Mouse (Mus musculus) forebrain, embryonic 14.5 days (tissue): ENCODE data around the gene Gm45062. TPM values are rescaled to one million over a fixed set of nuclear protein-coding genes. Genes with fewer than 3 reads are reported as not detected.

Source experiments
- ATAC-seq: fragments of 200-750 bp; cut with Nextera tagmentation; 2 replicates; pipeline ENCODE4 v1.8.0; 2017; ENCODE audit warnings: mild to moderate bottlenecking, moderate library complexity
- DNase-seq: peaks from one replicate; pipeline ENCODE4 v3.0.0-alpha.2; 2015; ENCODE audit warnings: low spot score
- H3K27ac ChIP-seq: fragments of 300-500 bp; sonication (generic); 2 replicates; pipeline ENCODE4 v1.5.1; 2014; ENCODE audit warnings: low read depth, mild to moderate bottlenecking, control low read depth, low read length, moderate library complexity
- H3K27me3 ChIP-seq: fragments of 300-500 bp; sonication (generic); replicated peaks from 2 replicates; pipeline ENCODE4 v1.6.1; 2014; ENCODE audit warnings: low read length, control low read depth, mixed read lengths; ENCODE audit not compliant: control insufficient read depth, insufficient read depth
- H3K36me3 ChIP-seq: fragments of 300-500 bp; sonication (generic); 2 replicates; pipeline ENCODE4 v1.6.1; 2014; ENCODE audit warnings: low read length, control low read depth; ENCODE audit not compliant: control insufficient read depth, insufficient read depth
- H3K4me1 ChIP-seq: fragments of 300-500 bp; sonication (generic); 2 replicates; pipeline ENCODE4 v1.6.1; 2014; ENCODE audit warnings: antibody characterized with exemption, low read length, control low read depth; ENCODE audit not compliant: control insufficient read depth, insufficient read depth
- H3K4me2 ChIP-seq: fragments of 300-500 bp; sonication (generic); 2 replicates; pipeline ENCODE4 v1.6.1; 2014; ENCODE audit warnings: mild to moderate bottlenecking, control low read depth, low read length
- H3K4me3 ChIP-seq: fragments of 300-500 bp; sonication (generic); 2 replicates; pipeline ENCODE4 v1.5.1; 2014; ENCODE audit warnings: low read depth, low read length, control low read depth
- H3K9ac ChIP-seq: fragments of 300-500 bp; sonication (generic); 2 replicates; pipeline ENCODE4 v1.6.1; 2014; ENCODE audit warnings: mild to moderate bottlenecking, low read length, control low read depth, moderate library complexity
- H3K9me3 ChIP-seq: fragments of 300-500 bp; sonication (generic); replicated peaks from 2 replicates; pipeline ENCODE4 v1.6.1; 2016; ENCODE audit warnings: low read length, control low read depth, mixed read lengths; ENCODE audit not compliant: control insufficient read depth
- WGBS: fragments of 180-500 bp; shearing (Covaris S2); extraction: QIAGEN DNeasy Blood & Tissue Kit; methylation state at CpG from one replicate; pipeline ENCODE4 v1.1.7; 2014; 5-methylcytosine and 5-hydroxymethylcytosine counted together
- polyA plus RNA-seq: library from polyadenylated mRNA; unstranded; fragments of >200 nt; fragmentation: Nextera tagmentation; extraction: Ambion mirVana; gene quantifications from 2 replicates; pipeline ENCODE4 v1.2.1, GENCODE M21; 2014

The Gm45062 gene
- polyA plus RNA-seq, 1 experiment from 2014 or later = 14.3 TPM

DNA sequence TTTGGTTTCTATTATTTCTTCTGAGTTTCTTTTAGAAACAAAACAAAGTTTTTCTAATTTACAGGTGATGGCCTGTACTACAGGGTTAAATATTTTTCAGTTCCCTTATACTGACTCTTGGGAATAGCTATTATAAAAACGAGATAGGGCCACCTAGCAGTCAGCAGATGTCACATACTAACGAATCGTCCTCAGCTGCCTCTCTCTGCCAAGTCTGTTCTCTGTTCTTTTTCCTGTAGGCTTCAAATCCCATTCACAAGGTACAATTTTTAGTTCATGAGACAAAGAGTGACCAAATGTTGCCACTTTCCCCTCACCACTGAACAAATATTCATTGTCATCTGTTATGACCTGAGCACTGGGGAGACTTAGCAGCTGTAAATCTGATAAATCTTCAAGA, 244.7 kb downstream of the Gm45062 start:
- DNase-seq = no peak
- Histone ChIP-seq H3K4me2 (no peak overlapping the region), H3K27me3 (no peaks in the 10 kb centered on the region), H3K4me1 (no peaks in the 10 kb centered on the region), H3K4me3 (no peak overlapping the region), H3K36me3 (no peaks in the 10 kb centered on the region), H3K9me3 (no peaks in the 10 kb centered on the region), H3K9ac (no peak overlapping the region), H3K27ac (no peak overlapping the region)
- 26% methylated on average over 3 of the region's 3 CpGs for WGBS
- no peak for ATAC-seq

DNA sequence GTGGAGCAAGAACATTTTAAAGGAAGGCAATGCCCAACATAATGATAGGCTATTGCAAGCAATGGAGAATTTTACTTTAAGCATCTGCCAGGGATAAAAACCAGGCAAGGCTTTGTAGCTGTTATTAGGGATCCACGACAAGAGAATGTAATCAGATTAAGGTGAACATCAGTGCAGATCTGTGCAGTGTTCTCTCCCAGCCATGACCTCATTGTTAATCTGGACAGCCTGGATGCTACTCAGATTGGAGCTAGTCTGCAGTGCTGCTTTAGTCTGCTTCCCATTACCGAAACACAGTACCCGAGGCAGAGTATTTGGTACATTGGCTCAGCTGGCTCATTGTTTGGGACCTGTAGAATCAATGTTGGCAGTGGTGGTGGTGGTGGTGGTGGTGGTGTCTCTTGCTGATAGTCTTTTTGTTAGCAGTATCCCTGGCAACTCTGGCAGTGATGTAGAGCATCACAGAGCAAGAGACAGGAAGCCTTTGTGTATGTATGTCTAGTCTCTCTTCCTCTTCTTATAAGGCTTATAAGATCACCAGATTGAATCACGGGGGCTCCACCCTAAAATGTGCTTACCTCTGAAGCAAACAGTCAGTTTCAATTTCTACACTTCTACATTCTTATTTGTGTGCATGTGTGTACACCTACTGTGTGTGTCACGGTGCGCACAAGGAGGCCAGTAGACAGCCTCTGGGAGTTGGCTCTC, 245.4 kb downstream of the Gm45062 start:
- WGBS = 84% methylated on average over 6 of the region's 6 CpGs
- H3K27me3 ChIP-seq = no peaks in the 10 kb centered on the region
- no peak for ATAC-seq
- no peaks in the 10 kb centered on the region for H3K36me3 ChIP-seq
- H3K9me3 ChIP-seq = no peaks in the 10 kb centered on the region
- no peak overlapping the region for H3K27ac ChIP-seq
- H3K4me1 ChIP-seq = no peaks in the 10 kb centered on the region
- no peak overlapping the region for H3K9ac ChIP-seq
- no peak overlapping the region for H3K4me2 ChIP-seq
- no peak overlapping the region for H3K4me3 ChIP-seq
- DNase-seq = no peak

DNA sequence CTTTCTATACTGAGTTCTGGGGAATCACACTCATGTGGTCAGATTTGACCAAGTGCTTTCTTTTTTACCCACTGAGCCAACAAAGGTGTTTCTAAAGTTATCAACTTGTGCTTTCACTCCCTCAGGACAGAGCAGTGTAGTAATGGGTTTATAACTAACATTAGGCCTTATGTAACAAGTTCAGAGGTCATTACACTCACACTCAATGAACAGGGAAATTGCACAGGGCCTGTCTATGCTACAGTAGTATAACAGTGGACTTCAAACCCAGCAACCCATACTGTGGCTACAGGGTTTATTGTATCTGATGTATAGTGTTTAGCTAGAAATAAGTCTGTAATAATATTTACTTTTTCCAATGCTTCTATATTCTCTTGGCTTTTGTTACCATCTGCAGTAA, 247.4 kb downstream of the Gm45062 start:
- Histone ChIP-seq H3K9me3 (no peaks in the 10 kb centered on the region), H3K4me2 (no peak overlapping the region), H3K27ac (no peak overlapping the region), H3K36me3 (no peaks in the 10 kb centered on the region), H3K27me3 (no peaks in the 10 kb centered on the region), H3K9ac (no peak overlapping the region), H3K4me1 (peaks cover 5% of the 10 kb centered on the region), H3K4me3 (no peak overlapping the region)
- ATAC-seq = no peak
- DNase-seq = no peak

DNA sequence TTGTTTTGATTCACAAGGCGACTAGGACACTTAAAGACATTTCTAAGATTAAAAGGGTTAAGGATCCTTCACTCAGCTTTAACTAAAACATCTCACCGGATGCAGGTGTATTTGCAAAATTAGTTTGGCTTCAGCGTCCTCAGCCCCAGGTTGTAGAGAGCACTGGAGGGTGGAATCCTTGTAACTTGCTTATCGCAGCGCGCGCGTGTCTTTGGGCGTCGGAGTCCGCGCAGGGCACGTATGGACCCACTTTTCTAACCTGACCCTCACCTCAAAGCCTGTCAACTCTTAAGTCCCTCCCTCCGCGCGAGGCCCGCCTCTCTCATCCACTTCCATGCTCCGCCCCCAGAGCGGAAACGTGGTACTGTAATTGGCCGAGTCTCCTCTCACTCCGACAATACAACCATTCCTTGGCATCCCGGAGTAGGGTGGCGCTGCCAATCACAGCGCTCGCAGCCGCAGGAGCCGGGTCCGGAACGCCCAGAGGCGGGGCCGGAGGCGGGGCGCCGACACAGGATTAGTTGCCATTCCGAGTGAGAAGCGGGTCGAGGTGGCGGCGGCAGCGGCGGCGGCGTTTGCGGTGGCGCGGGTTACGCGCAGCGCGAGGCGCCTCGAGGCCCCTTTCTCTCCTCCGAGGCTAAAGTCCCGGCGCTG, 249.8 kb downstream of the Gm45062 start:
- ATAC-seq (peak; percentile 99), DNase-seq (peak; percentile 99)
- H3K4me2 ChIP-seq = peak overlapping the region; percentile 64
- H3K4me3 ChIP-seq = peak overlapping the region; percentile 91
- under 1% methylated on average over 38 of the region's 56 CpGs for WGBS
- H3K9ac ChIP-seq = peak overlapping the region; percentile 97
- peak overlapping the region; percentile 100 for H3K27ac ChIP-seq
- H3K9me3 ChIP-seq = no peaks in the 10 kb centered on the region
- no peaks in the 10 kb centered on the region for H3K27me3 ChIP-seq
- peaks cover 16% of the 10 kb centered on the region for H3K4me1 ChIP-seq
- no peaks in the 10 kb centered on the region for H3K36me3 ChIP-seq

DNA sequence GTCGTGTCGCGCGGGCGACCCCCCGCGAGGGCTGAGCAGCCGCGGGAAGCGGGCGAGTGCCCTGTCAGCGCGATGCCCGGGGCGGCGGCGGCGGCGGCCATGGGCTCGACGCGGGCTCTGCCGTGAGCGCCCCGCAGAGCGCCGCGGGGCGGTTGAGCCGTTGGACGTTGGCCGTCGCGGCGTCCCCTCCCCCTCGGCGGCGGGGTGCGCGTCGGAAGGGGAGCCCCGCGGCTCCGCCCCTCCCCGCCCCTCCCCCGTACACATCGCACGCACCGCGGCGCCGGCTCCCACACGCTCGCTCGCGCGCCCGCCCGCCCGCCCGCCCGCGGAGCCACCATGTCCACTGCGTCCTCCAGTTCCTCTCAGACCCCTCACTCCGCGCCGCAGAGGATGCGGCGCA, 250.3 kb downstream of the Gm45062 start, which contains the start of gene Glcci1:
TSS of gene Glcci1 (plus strand) at position 50 of the 400 bp plus-strand sequence.
- Histone ChIP-seq H3K4me2 (peak within 1 kb of the TSS; percentile 64), H3K27ac (peak within 1 kb of the TSS; percentile 100), H3K9ac (peak within 1 kb of the TSS; percentile 97), H3K4me3 (peak within 1 kb of the TSS; percentile 91), H3K4me1 (peaks cover 16% of the 10 kb centered on the region), H3K27me3 (no peaks in the 10 kb centered on the region), H3K36me3 (no peaks in the 10 kb centered on the region), H3K9me3 (no peaks in the 10 kb centered on the region)
- DNase-seq (peak; percentile 87), ATAC-seq (peak; percentile 87)
- WGBS = 2% methylated on average over 32 of the region's 69 CpGs

DNA sequence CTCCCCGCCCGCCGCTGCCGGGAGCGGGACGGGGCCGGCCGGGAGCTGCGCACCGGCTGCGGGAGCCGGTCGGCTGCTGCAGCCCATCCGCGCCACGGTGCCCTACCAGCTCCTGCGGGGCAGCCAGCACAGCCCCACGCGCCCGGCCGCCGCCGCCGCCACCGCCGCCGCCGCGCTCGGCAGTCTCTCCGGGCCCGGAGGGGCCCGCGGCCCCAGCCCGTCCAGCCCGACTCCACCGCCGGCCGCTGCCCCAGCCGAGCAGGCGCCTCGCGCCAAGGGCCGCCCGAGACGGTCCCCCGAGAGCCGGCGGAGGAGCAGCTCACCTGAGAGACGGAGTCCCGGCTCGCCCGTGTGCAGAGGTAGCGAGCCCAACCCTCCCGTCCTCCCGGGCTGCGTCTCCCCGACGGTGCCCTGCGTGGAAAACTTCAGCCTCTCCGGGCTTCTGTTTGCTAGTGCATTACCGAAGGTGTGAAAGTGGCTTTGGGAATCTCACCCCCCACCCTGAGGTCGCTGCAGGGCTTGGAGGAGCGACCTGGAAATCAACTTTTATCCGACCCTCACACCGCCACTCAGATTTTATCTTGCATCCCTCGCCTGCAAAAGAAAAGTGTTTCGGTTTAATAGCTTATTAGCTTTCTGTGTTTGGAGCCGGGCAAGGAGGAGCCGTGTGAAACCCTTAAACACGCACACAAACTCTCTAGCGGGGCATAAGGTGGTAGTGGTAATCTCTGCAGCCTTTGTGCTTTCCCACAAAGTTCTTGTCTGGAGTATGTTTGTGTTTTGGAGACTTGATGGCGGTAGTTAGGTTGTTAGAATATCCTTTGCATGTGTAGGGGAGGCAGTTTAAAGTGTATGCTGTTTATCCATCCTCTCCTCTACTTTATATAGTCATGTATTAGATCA, 251.0 kb downstream of the Gm45062 start:
- Histone ChIP-seq H3K27me3 (no peaks in the 10 kb centered on the region), H3K4me3 (peak overlapping the region; percentile 91), H3K4me1 (peaks cover 16% of the 10 kb centered on the region), H3K9ac (peak overlapping the region; percentile 97), H3K36me3 (no peaks in the 10 kb centered on the region), H3K4me2 (peak overlapping the region; percentile 64), H3K9me3 (no peaks in the 10 kb centered on the region), H3K27ac (peak overlapping the region; percentile 100)
- under 1% methylated on average over 59 of the region's 73 CpGs for WGBS
- ATAC-seq = no peak; the same call in 1 of the 2 replicates
- peak; percentile 42 for DNase-seq

DNA sequence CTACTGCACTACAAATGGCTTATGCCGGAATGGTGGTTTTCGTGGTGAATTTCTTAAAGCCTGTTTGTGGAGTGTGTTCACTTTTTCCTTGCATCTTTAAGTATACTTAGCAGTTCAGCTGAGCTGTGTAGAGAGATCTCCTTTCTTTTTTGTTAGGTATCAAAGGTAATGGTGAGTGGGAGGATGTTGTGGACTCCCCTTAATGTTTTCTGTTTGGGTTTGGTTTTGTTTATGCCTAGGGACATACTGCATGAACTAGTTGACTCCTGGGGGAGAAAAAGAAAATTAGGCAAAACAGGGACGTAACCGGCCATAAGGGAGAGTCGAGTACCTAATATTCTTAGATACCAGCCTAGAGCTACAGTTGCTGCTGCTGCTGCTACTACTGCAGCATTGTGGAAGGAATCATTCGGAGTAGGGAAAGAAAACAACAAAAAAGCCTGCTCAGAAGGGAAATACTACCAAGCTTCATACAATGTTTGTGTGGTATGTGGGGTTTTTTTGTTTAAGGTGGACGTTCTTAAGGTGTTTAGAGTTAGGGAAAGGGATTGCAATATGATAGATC, 251.7 kb downstream of the Gm45062 start:
- DNase-seq (peak; percentile 38), ATAC-seq (no peak)
- Histone ChIP-seq H3K4me2 (peak overlapping the region; percentile 64), H3K9me3 (no peaks in the 10 kb centered on the region), H3K4me3 (peak overlapping the region; percentile 91), H3K4me1 (peaks cover 16% of the 10 kb centered on the region), H3K9ac (peak overlapping the region; percentile 97), H3K36me3 (no peaks in the 10 kb centered on the region), H3K27me3 (no peaks in the 10 kb centered on the region), H3K27ac (peak overlapping the region; percentile 100; the same call in 1 of the 2 replicates)
- WGBS = under 1% methylated on average over 7 of the region's 7 CpGs

DNA sequence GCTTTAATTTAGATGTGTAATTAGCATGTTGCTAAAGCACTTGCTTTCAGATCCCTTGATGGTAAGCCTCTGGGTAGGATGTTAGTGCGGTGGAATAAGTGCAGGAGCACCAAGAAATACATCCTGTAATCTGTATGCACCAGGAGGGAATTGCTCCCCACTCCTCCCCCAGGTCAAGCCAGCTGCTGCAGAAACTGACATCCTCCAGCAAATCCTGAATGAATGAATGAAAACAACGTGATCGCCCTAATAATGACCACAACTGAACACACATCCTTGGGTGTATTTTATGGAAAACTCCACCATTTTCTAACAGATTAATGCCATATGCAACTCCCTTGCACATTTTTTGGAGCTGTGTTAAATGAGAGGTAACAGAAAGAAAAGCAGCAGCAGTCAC, 252.2 kb downstream of the Gm45062 start:
- no peak for ATAC-seq
- Histone ChIP-seq H3K4me1 (peaks cover 16% of the 10 kb centered on the region), H3K9me3 (no peaks in the 10 kb centered on the region), H3K4me3 (peak overlapping the region; percentile 91), H3K36me3 (no peaks in the 10 kb centered on the region), H3K27ac (no peak overlapping the region), H3K27me3 (no peaks in the 10 kb centered on the region), H3K4me2 (peak overlapping the region; percentile 64), H3K9ac (peak overlapping the region; percentile 97)
- DNase-seq = no peak
- WGBS = 0% methylated on average over 3 of the region's 3 CpGs
